Mouse (Mus musculus): ENCODE results near the gene Pkp1. TPM values are rescaled to one million over a fixed set of nuclear protein-coding genes. Genes with fewer than 3 reads are reported as not detected.

Gene Pkp1
- polyA plus RNA-seq, 1 experiment from 2014 or later: 0.04 TPM

DNA sequence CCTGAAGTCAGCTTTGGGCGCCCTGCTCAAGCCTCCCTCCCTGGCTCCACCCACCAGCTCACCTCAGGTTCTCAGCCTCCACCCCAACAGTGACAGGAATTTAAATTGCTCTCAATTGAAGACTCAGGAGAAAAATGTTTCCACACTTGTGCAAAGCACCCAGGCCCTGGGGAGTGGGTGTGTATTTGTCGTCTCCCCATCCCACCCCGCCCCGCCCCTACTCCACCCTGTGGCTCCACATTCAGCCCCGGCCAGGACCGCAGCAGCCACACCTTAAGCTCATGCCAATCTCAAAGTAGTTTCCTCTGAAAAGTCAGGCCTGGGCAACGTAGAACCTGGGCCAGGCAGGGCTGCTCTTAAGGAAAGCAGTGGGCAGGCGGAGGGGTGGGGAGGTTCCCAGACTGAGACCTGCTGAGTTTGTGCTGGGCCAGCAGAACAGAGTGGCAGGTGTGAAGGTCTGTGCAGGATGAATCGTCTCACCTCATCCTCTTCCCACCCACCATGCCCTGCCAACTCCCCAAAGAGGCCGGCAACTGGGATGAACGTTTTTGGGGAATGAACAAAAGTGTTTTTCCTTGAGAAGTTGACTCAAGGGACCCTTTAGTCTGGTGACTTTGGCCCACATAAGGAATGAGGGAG, 61.8 kb downstream of the Pkp1 start:
- H3K4me2 ChIP-seq (ENCODE audit: low read length): no peak overlapping the region
- WGBS: 67% methylated on average over 11 of the region's 11 CpGs
- peaks cover 4% of the 10 kb centered on the region; the same call in 1 of the 2 replicates for H3K4me1 ChIP-seq (ENCODE audit: control insufficient read depth, insufficient read depth, low read length)
- H3K4me3 ChIP-seq (replicated peaks; ENCODE audit: low read depth, low read length): no peak overlapping the region
- H3K9ac ChIP-seq (replicated peaks; ENCODE audit: low read length): no peak overlapping the region
- no peak for DNase-seq
- no peaks in the 10 kb centered on the region for H3K27me3 ChIP-seq (ENCODE audit: control insufficient read depth, insufficient read depth, low read length)
- no peaks in the 10 kb centered on the region for H3K9me3 ChIP-seq (ENCODE audit: control insufficient read depth, low read length)
- ATAC-seq (ENCODE audit: low FRiP score, low TSS enrichment): no peak
- H3K27ac ChIP-seq (replicated peaks; ENCODE audit: low read depth, low read length): no peak overlapping the region
- no peaks in the 10 kb centered on the region for H3K36me3 ChIP-seq (ENCODE audit: control insufficient read depth, insufficient read depth, low read length)

DNA sequence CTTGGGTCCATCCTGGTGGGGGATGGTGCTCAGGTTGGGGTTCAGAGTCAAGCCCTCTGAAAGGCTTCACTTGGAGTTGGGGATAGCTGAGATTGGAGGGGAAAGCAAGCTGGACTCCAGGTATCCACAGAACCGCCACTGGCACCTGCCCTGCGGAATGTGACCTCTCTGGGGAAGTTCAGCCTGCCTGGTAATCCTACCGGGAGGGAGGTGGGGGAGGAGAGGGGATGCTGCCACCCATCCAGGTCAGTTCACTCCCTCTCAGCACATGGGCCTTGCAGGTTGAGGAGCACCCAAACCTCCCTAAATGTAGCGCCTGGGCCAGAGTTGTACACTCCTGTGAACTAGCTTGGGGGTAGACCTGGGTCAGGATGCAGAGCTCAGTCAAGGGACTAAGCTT, 62.9 kb downstream of the Pkp1 start:
- ATAC-seq (ENCODE audit: low FRiP score, low TSS enrichment) (no peak), DNase-seq (no peak)
- Histone ChIP-seq H3K9me3 (ENCODE audit: control insufficient read depth, low read length) (no peaks in the 10 kb centered on the region), H3K9ac (replicated peaks; ENCODE audit: low read length) (no peak overlapping the region), H3K27ac (replicated peaks; ENCODE audit: low read depth, low read length) (no peak overlapping the region), H3K4me1 (ENCODE audit: control insufficient read depth, insufficient read depth, low read length) (peaks cover 7% of the 10 kb centered on the region), H3K4me3 (replicated peaks; ENCODE audit: low read depth, low read length) (no peak overlapping the region), H3K36me3 (ENCODE audit: control insufficient read depth, insufficient read depth, low read length) (no peaks in the 10 kb centered on the region), H3K27me3 (ENCODE audit: control insufficient read depth, insufficient read depth, low read length) (no peaks in the 10 kb centered on the region), H3K4me2 (ENCODE audit: low read length) (no peak overlapping the region)
- WGBS: 73% methylated on average over 4 of the region's 4 CpGs

DNA sequence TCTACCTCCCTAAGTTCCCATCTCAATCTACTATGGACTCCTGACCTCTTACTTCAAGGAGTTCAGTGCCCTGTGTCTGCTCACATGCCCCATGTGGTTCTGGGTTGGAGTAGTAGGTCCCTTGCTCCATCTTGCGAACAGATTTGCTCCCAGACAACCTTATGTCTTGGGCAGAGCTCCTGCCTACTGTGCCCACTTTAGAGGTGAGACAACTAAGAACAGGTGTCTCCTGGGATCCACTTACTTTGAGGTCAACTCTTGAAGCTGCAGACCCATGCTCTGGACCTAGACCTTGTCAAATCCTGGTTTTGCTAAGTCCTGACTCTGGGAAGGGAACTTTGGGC, 63.7 kb downstream of the Pkp1 start:
- no peak overlapping the region for H3K4me3 ChIP-seq (replicated peaks; ENCODE audit: low read depth, low read length)
- no peaks in the 10 kb centered on the region for H3K36me3 ChIP-seq (ENCODE audit: control insufficient read depth, insufficient read depth, low read length)
- H3K4me2 ChIP-seq (ENCODE audit: low read length): no peak overlapping the region
- peaks cover 7% of the 10 kb centered on the region for H3K4me1 ChIP-seq (ENCODE audit: control insufficient read depth, insufficient read depth, low read length)
- no peak for DNase-seq
- WGBS: 97% methylated on average over 1 of the region's 1 CpGs
- no peaks in the 10 kb centered on the region for H3K9me3 ChIP-seq (ENCODE audit: control insufficient read depth, low read length)
- no peaks in the 10 kb centered on the region for H3K27me3 ChIP-seq (ENCODE audit: control insufficient read depth, insufficient read depth, low read length)
- H3K27ac ChIP-seq (replicated peaks; ENCODE audit: low read depth, low read length): no peak overlapping the region
- H3K9ac ChIP-seq (replicated peaks; ENCODE audit: low read length): no peak overlapping the region
- ATAC-seq (ENCODE audit: low FRiP score, low TSS enrichment): no peak

DNA sequence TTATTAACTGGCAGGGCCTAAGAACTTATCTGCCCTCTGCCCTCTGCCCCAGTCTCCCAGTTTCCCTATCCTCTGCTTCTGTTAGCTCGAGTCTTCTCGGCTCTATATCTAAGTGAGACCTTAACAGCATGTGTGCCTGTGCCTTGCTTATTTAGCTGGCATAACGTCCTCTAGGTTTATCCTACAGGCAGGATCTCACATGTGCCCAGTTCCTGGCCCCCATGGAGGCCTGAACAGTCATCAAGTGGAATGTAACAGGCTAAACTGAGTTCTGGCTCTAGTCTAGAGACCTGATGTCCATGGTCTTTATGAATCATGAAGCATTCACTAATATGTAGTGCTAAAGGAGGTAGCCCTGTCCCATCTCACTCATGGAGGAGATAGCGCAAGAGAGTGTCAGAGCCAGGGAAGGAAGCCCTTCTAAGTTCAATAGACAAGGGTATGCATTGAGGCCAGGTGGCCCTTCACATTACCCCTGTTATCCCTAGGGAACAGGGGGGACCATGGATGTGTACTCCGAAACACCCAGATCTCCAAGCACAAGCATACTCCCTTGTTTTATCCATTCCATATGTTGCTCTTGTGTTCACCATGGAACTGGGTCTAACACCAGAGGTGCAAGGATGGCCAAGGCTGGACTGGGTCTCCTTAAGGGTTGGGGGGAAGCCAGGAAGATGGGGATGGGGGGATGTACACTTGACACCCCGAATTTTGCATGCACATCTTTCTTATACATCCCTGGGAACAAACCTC, 64.2 kb downstream of the Pkp1 start:
- Histone ChIP-seq H3K9me3 (ENCODE audit: control insufficient read depth, low read length) (no peaks in the 10 kb centered on the region), H3K4me2 (ENCODE audit: low read length) (no peak overlapping the region), H3K4me1 (ENCODE audit: control insufficient read depth, insufficient read depth, low read length) (peaks cover 7% of the 10 kb centered on the region), H3K9ac (replicated peaks; ENCODE audit: low read length) (no peak overlapping the region), H3K36me3 (ENCODE audit: control insufficient read depth, insufficient read depth, low read length) (no peaks in the 10 kb centered on the region), H3K27ac (replicated peaks; ENCODE audit: low read depth, low read length) (no peak overlapping the region), H3K4me3 (replicated peaks; ENCODE audit: low read depth, low read length) (no peak overlapping the region), H3K27me3 (ENCODE audit: control insufficient read depth, insufficient read depth, low read length) (no peaks in the 10 kb centered on the region)
- 90% methylated on average over 6 of the region's 6 CpGs for WGBS
- DNase-seq (no peak), ATAC-seq (ENCODE audit: low FRiP score, low TSS enrichment) (no peak)

DNA sequence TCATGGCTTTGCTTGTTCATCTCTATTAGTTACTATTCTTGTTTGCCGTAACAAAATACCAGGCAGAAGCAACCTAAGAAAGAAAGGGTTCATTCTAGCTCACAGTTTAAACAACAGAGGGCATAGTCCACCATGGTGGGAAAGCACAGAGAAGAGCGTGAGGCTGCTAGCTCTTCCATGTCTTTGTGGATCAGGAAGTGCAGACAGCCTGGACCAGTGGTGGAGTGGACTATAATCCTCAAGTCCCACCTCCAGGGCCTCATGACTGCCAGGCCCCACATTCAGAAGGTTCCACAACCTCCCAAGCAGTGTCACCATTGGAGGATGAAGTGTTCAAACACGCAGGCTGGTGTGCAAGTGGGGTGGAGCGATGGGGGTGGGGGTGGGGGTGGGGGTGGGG, 65.8 kb downstream of the Pkp1 start:
- no peak overlapping the region for H3K9ac ChIP-seq (replicated peaks; ENCODE audit: low read length)
- no peaks in the 10 kb centered on the region for H3K27me3 ChIP-seq (ENCODE audit: control insufficient read depth, insufficient read depth, low read length)
- no peaks in the 10 kb centered on the region for H3K9me3 ChIP-seq (ENCODE audit: control insufficient read depth, low read length)
- WGBS: 93% methylated on average over 4 of the region's 4 CpGs
- ATAC-seq (ENCODE audit: low FRiP score, low TSS enrichment): no peak
- H3K27ac ChIP-seq (replicated peaks; ENCODE audit: low read depth, low read length): no peak overlapping the region
- peaks cover 7% of the 10 kb centered on the region for H3K4me1 ChIP-seq (ENCODE audit: control insufficient read depth, insufficient read depth, low read length)
- H3K4me2 ChIP-seq (ENCODE audit: low read length): no peak overlapping the region
- H3K4me3 ChIP-seq (replicated peaks; ENCODE audit: low read depth, low read length): no peak overlapping the region
- H3K36me3 ChIP-seq (ENCODE audit: control insufficient read depth, insufficient read depth, low read length): no peaks in the 10 kb centered on the region
- no peak for DNase-seq

DNA sequence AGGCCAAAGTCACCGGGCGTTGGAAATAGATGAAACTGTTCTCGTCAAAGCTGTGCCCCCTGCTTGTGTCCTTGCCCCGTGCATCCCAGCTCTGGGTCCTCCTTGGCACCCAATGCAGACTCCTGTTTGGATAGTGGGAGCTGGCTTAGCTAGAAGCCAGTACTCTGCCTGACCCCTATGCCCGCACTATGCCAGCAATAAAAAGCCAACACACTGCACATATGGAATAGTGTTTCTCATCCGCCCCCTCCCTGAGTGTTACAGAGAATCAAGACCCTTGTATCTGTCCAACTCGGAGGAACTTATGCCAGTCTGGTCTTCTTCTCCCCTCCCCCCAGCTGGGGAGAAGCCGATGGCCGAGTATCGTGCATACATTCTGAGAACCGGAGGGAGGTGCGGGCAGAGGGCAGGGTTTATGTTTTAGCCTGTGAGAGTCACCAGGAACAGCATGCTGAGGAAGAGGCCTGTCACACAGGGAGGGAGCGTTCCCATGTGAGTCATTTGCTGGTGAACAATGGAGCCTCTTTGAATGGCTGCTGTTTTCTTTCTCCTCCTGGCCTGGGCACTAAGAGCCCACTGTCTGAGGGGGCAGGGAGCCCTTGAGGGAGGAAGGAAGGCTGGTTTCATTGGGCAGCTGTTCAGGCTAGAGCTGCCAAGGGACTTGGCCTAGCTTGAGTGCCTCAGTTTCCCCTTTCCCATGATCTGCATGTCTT, 66.8 kb downstream of the Pkp1 start:
- Histone ChIP-seq H3K9ac (replicated peaks; ENCODE audit: low read length) (no peak overlapping the region), H3K4me3 (replicated peaks; ENCODE audit: low read depth, low read length) (no peak overlapping the region), H3K27me3 (ENCODE audit: control insufficient read depth, insufficient read depth, low read length) (no peaks in the 10 kb centered on the region), H3K4me1 (ENCODE audit: control insufficient read depth, insufficient read depth, low read length) (peaks cover 7% of the 10 kb centered on the region), H3K9me3 (ENCODE audit: control insufficient read depth, low read length) (no peaks in the 10 kb centered on the region), H3K4me2 (ENCODE audit: low read length) (no peak overlapping the region), H3K27ac (replicated peaks; ENCODE audit: low read depth, low read length) (no peak overlapping the region), H3K36me3 (ENCODE audit: control insufficient read depth, insufficient read depth, low read length) (no peaks in the 10 kb centered on the region)
- 46% methylated on average over 13 of the region's 13 CpGs for WGBS
- ATAC-seq (ENCODE audit: low FRiP score, low TSS enrichment) (no peak), DNase-seq (peak; percentile 38)

DNA sequence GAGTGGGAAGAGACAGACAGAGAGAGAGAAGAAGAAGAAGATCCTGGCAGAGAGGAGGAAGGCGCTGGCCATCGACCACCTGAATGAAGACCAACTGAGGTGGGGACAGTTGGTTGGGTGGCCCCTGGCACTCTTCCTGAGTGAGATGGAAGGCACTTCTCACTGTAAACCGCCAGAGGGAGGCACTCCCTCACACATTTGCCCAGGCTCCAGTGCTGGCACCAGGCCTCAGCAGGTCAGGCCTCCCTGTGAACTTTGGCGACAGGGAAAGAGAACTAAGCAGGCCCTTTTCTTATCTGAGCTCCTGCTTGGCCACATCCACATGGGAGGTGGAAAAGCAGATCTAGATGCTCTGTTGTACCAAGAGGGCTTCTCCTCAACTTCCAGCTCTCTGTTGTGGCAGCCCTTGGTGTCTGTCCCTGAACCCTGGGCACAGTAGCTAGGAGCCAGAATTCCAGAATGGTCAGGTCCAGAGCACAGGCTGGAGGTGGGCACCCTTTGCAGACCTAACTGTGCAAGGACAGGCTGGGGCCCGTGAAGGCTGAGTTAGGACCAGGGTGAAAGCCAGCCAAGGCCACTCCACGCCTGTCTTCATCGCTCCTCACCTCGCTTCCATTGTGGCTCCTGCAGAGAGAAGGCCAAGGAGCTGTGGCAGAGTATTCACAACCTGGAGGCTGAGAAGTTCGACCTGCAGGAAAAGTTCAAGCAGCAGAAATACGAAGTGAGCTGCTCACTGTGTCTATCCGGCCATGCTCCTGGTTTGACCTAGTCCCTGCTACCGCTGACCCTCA, 68.1 kb downstream of the Pkp1 start:
- DNase-seq (peak; percentile 40), ATAC-seq (ENCODE audit: low FRiP score, low TSS enrichment) (no peak)
- no peaks in the 10 kb centered on the region for H3K36me3 ChIP-seq (ENCODE audit: control insufficient read depth, insufficient read depth, low read length)
- WGBS: 73% methylated on average over 12 of the region's 12 CpGs
- no peaks in the 10 kb centered on the region for H3K27me3 ChIP-seq (ENCODE audit: control insufficient read depth, insufficient read depth, low read length)
- no peak overlapping the region for H3K4me3 ChIP-seq (replicated peaks; ENCODE audit: low read depth, low read length)
- H3K9me3 ChIP-seq (ENCODE audit: control insufficient read depth, low read length): no peaks in the 10 kb centered on the region
- H3K4me1 ChIP-seq (ENCODE audit: control insufficient read depth, insufficient read depth, low read length): peaks cover 7% of the 10 kb centered on the region
- H3K9ac ChIP-seq (replicated peaks; ENCODE audit: low read length): no peak overlapping the region
- H3K4me2 ChIP-seq (ENCODE audit: low read length): no peak overlapping the region
- no peak overlapping the region for H3K27ac ChIP-seq (replicated peaks; ENCODE audit: low read depth, low read length)

DNA sequence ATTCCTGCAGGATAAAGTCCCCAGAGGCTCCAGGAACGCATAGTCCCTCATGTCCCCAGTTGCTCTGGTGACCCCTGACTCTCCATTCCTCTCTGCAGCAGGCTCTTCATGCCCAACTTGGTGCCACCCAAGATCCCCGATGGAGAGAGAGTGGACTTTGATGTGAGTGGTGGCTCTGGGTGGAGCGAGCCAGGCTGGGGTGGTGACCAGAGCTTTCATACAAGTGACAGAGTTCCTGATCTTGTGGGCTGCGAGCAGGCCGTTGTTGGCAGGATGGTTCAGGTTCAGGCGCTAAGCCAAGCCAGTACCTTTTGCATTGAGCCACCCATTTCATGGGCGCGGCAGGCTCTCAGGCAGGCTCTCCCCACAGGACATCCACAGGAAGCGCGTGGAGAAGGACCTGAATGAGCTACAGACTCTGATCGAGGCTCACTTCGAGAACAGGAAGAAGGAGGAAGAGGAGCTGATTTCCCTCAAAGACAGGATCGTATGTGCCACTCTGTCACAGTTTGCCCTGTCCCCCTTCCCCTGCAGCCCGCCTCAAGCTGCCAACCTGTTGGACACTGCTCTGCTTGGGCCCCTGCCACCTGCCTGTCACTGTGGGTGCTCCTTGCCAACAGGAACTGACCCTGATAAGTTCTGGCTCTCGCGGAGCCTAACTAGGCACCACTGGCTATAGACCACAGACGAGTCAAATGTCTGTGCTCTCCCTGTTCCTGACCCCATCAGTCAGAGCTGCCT, 71.2 kb downstream of the Pkp1 start:
- ATAC-seq (ENCODE audit: low FRiP score, low TSS enrichment): no peak
- no peaks in the 10 kb centered on the region for H3K36me3 ChIP-seq (ENCODE audit: control insufficient read depth, insufficient read depth, low read length)
- no peak overlapping the region for H3K4me2 ChIP-seq (ENCODE audit: low read length)
- peaks cover 7% of the 10 kb centered on the region for H3K4me1 ChIP-seq (ENCODE audit: control insufficient read depth, insufficient read depth, low read length)
- H3K9ac ChIP-seq (replicated peaks; ENCODE audit: low read length): no peak overlapping the region
- no peaks in the 10 kb centered on the region for H3K9me3 ChIP-seq (ENCODE audit: control insufficient read depth, low read length)
- no peak overlapping the region for H3K27ac ChIP-seq (replicated peaks; ENCODE audit: low read depth, low read length)
- no peak for DNase-seq
- WGBS: 88% methylated on average over 17 of the region's 17 CpGs
- no peak overlapping the region for H3K4me3 ChIP-seq (replicated peaks; ENCODE audit: low read depth, low read length)
- H3K27me3 ChIP-seq (ENCODE audit: control insufficient read depth, insufficient read depth, low read length): no peaks in the 10 kb centered on the region

Measured in midbrain, embryonic 14.5 days (tissue).